Mouse (Mus musculus): ENCODE data around the gene Dcaf5. TPM values are rescaled to one million over a fixed set of nuclear protein-coding genes. Genes with fewer than 3 reads are reported as not detected.
A peak's percentile ranks its signal among the peaks of the same experiment; 100 is the strongest.

The Dcaf5 gene
- total RNA-seq, 1 experiment from 2014 or later: 19.0 TPM

DNA sequence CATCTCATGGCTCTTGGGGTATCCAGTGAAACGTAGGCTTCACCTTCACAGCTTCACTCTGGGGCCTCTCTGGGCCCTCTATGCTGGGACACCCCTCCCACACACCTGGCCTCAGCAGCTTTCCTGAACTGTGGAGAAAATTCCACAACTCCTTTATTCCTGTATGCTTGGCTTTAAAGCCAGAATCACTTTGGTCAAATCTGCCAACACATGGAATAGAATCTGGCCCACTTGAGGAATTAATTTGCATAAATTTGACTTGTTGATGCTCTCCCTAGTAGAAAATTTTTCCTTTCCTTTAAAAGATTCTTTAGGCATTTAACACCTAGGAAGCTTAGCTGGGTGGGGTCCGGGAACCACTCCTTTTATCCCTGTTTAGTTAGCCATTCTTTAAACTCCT, 21.3 kb downstream of the Dcaf5 start:
- no peak for ATAC-seq (replicated peaks; ENCODE audit: low read depth, poor library complexity, severe bottlenecking)

DNA sequence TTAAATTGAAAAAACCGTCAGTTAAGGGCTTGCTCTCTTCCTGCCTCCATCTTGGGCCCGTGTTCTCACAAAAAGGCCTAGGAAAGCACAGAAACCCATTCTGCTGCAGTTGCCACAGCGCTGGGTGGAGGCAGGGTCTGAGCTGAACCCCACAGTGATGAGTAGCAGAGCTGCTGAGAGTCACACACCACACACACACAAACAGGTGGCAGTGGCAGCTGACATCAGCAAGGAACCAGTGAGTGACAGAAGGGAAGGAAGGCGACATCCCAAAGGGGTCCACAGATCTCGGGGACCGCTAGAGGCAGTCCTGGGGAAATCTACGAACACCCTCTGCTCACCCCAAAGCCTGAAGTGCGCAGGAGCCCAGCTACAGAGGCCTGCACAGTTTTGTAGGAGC, 25.5 kb downstream of the Dcaf5 start:
- no peak for ATAC-seq (replicated peaks; ENCODE audit: low read depth, poor library complexity, severe bottlenecking)

DNA sequence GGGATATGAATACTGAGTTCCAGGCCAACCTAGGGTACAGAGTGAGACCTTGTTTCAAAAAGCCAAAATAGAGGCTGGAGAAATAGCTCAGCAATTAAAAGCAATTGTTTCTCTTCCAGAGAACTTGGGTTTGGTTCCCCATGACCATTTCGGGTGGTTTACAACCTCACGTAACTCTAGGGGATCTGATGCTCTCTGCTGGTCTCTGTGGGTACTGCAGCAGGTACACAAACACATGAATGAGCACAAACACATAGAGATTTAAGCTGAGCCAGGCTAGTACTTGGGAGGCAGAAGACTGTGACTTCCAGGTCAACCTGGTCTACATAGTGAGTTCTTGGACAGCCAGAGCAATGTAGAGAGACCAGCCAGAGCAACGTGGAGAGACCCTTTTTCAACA, 28.6 kb downstream of the Dcaf5 start:
- ATAC-seq (replicated peaks; ENCODE audit: low read depth, poor library complexity, severe bottlenecking): 0 out of 2 replicates have a peak, but pooled peaks have one; percentile 58

DNA sequence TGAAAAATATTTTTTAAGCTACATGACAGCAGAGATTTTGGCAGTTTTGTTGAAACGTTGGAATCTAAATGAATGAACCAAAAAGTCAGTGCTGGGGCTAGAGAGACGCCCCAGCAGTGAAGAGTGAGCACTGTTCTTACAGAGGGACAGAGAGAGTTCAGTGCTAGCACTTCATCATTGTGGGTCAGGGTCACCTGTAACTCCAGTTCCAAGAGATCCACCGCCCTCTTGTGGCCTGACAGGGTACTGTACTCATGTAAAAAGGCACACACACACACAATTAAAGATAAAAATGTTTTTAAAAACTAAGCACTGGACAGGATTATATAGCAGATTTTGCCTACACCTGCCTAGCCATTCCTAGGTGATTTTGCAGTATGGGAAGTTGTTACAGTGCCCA, 29.8 kb downstream of the Dcaf5 start:
- ATAC-seq (replicated peaks; ENCODE audit: low read depth, poor library complexity, severe bottlenecking): no peak

DNA sequence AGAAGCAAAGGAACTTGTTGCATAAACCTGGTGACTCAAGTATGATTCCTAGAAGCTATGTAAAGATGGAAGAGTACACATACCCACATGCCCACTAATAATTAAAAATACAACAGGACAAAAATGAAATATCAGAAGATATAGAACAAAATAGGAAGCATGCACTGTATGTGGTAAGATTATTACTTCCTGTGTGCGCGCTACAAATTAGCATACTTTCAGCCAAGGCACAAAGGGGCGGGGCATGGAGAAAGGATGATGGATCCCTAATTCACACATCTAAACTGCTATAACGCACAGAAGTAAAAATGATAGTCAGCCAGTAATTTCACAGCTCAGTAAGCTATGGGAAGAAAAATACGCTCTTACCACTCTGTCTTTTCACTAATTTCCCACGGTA, 32.3 kb downstream of the Dcaf5 start:
- peak; percentile 74 for ATAC-seq (replicated peaks; ENCODE audit: low read depth, poor library complexity, severe bottlenecking)

DNA sequence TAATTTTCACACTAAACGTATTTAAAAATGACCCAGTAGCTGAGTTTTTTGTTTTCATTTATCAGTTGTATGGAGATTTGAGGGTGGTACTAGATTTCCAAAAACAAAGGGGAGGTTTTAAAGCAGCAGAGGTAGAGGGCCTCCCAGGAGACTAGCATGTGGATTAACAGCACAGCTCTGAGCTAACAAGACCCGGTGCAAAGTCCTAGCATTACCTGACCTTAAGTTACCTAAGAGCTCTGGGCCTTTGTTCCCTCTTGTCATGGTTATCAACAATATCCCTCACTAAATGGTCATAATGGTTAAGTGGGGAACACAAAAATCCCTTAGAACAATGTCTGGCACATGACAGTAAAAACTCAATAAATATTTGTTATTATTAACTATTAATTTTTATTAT, 37.3 kb downstream of the Dcaf5 start:
- ATAC-seq (replicated peaks; ENCODE audit: low read depth, poor library complexity, severe bottlenecking): no peak

DNA sequence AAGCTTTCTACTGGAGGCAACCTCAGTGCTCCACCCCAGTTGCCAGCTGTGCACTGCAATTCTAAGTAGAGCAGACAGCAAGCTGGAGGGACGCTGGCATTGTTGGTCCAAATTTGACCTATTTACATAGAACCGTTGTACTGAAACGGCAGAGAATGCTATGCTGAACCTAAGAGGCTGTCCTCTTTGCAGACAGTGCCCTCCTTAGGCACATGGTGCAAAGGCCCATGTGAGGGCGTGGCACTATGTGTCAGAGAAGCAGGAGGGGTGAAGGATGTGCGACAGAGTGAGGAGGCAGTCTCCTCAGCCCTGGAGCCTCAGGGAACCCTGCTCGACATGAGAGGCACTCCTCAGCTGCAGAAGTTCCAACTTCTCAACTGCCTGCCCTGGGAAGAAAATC, 40.0 kb downstream of the Dcaf5 start:
- no peak for ATAC-seq (replicated peaks; ENCODE audit: low read depth, poor library complexity, severe bottlenecking)

DNA sequence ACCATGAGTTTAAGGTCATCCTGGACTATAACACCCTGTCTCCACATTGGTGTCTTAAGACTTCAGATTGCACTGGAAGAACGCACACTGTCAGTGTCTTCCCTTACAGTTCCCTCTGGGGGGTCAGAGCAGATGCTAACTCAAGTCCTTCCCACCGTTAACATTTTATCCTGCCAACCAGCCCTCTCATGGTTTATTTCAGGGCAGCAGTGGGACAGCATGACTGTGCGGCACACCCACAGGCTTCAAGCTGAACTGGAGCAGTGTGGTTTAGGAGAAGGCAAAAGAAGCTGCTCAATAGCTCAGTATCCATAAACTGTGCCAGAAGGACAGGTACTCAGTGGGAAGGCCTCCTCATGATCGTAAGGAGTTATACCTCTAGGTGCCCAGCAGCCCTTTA, 41.1 kb downstream of the Dcaf5 start:
- no peak for ATAC-seq (replicated peaks; ENCODE audit: low read depth, poor library complexity, severe bottlenecking)

DNA sequence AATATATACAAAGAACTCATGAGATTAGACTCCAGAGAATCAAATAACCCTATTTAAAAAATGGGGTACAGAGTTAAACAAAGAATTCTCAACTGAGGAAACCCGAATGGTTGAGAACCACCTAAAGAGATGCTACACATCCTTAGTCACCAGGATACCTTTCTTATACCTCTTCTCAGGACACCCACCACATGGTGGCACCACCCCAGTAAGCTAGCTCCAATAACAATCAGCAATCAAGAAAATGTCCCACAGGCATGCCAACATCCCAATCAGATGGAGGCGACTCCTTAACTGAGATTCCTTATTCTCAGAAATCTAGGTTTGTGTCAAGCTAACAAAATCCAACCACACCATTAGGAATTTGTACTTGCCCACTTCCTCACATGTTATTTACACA, 42.4 kb downstream of the Dcaf5 start:
- ATAC-seq (replicated peaks; ENCODE audit: low read depth, poor library complexity, severe bottlenecking): no peak

DNA sequence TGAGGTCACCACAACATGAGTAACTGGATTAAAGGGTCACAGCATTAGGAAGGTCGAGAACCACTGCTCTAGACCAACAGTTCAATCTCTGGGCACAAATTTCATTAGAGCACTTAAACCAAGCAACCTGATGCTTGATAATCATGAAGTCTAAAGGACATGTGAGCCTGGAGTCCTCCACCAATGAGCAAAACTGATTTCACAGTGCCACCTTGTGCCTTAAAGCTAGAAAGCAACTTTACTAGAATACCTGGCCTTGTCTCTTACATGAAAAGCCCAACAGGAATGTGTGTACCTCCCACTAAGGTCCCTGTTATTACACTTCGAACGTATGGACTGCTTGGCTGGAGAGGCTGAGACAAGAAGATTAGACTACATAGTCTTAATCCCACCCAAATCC, 47.0 kb downstream of the Dcaf5 start:
- ATAC-seq (replicated peaks; ENCODE audit: low read depth, poor library complexity, severe bottlenecking): peak; percentile 45; the same call in 1 of the 2 replicates

DNA sequence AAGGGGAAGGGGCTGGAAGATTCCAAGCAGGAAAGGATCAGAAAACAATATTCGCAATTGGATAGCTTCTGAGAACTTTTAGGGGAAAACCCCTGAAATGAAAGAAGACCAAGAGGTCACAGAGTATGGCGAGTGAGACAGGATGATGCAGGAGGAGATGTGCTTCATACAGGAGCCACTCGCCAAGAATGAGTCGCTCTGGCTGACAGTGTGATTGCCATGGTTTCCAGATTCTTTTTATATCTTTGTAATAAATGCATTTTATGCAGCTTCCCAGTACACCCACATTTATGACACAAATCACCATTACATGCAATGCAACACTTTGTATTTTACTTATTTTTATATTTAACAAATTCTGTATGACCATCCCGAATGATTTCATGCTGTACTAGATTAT, 49.1 kb downstream of the Dcaf5 start:
- no peak for ATAC-seq (replicated peaks; ENCODE audit: low read depth, poor library complexity, severe bottlenecking)

DNA sequence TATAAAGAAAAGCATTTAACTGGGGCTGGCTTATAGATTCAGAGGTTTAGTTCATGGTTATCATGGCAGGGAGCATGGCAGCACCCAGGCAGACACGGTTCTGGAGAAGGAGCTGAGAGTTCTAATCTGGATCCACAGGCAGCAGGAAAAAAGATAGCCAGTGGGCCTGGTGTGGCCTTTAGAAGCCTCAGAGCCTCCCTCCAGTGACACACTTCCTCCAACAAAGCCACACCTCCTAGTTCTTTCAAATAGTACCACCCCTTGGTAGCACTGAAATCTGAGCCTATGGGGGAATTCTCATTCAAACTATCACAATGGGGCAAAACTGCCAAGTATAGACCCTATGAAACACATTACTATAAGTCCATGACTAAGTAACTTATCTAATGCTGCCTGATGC, 51.0 kb downstream of the Dcaf5 start:
- ATAC-seq (replicated peaks; ENCODE audit: low read depth, poor library complexity, severe bottlenecking): 0 out of 2 replicates have a peak, but pooled peaks have one; percentile 36

DNA sequence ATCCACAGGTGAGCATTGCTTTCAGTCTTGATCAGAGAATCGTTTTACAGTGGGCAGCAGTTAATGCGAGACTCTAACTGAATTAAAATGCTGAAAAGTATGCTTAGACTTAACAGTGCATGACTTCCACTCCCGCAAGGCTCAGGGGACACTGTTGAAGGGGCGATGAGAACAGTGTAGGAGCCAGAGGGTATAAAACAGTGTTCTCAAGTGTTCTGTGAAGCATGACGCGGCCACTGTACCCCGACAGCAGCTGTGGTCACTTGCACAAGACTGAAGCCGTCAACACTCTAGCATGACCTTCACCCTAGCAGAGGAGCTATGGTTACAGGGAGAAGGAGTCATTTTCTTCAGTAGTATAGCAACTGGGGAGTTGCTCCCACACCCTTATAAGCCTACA, 52.9 kb downstream of the Dcaf5 start:
- no peak for ATAC-seq (replicated peaks; ENCODE audit: low read depth, poor library complexity, severe bottlenecking)

DNA sequence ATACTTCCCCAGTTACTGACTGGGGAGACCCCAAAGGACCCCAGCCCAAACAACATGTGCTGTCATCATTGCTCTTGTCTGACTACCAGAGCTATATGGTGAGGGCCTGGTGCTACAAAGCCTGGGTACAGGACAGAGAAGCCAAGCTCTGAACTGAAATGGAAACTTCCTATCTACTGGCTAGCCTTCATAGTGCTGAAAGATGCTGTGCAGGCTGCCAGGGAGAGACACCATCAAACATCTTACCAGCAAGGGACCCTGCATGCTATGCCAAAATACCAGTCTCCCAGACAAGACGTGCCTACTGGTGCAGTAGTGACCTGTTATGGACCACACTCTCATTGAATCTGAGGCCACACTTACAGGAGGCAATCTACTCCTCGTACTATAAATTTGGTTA, 53.6 kb downstream of the Dcaf5 start:
- no peak for ATAC-seq (replicated peaks; ENCODE audit: low read depth, poor library complexity, severe bottlenecking)

DNA sequence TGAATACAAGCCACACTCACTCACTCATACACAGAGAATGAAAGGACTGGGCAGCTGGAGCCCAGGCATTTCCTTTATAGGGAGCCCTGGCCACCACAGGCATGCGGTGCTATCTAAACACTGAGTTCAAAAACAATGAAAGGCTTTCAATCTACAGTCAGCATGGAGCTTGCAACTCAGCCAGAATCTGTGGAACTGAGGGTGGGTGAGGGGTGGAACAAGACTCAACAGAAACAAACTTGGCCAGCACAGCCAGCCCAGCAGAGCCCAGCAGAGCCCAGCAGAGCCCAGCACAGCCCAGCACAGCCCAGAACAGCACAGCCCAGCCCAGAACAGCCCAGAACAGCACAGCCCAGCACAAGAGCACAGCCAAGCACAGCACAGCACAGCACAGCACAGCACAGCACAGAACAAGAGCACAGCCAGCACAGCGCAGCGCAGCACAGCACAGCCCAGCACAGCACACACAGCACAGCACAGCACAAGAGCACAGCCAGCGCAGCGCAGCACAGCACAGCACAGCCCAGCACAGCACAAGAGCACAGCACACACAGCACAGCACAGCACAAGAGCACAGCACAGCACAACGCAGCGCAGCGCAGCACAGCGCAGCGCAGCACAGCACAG, 56.5 kb downstream of the Dcaf5 start:
- ATAC-seq (replicated peaks; ENCODE audit: low read depth, poor library complexity, severe bottlenecking): no peak

DNA sequence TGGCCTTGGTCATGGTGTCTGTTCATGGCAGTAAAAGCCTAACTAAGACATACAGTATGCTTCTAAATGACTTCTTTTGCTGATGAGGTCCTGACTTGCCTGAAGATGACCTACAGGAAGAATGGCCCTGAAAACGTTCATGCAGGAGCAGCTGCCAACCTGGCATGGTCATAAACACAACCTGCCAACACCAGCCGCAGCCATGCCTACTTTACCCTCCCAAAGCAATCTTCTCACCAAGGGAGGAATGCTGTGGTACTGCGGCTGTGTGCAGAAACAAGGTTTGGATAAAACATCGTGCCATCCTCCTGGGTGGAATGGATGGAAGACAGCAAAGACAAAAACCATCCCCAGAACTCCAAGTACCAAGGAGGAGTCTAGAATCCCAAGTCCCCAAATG, 57.0 kb downstream of the Dcaf5 start:
- ATAC-seq (replicated peaks; ENCODE audit: low read depth, poor library complexity, severe bottlenecking): no peak

DNA sequence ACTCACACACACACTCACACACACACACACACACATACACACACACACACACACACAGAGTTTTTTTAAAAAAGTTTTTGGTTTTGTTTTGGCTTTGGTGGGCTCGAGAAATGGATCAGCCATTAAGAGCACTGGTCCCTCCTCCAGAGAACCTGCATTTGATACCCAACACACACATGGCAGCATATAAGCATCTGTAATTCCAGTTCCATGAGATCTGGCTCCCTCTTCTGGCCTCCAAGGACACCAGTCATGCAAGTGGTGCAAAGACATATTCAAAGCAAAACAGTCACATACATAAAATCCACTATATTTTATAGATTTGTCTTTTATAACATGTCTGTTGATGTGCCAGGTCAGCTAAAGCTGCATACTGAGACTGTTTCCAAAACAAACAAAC, 58.8 kb downstream of the Dcaf5 start:
- peak; percentile 62; the same call in 1 of the 2 replicates for ATAC-seq (replicated peaks; ENCODE audit: low read depth, poor library complexity, severe bottlenecking)

DNA sequence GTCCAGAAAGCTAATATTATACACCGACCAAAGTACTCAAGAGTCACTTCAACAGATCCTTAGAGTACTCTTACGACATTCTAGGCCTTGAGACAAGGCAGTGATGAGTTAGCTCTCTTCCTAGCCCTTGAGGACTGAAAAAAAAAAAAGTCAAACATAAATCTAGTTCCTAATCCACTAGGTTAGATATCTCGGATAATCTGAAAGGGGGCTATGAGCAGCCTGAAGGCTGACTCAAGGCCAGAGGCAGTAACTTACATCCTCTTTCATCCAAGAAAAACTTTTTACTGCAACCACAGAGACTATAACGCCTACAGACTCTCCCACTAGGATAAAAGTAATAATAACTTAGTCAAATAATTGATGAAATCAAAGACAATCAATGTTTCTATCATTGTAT, 60.7 kb downstream of the Dcaf5 start:
- no peak for ATAC-seq (replicated peaks; ENCODE audit: low read depth, poor library complexity, severe bottlenecking)

DNA sequence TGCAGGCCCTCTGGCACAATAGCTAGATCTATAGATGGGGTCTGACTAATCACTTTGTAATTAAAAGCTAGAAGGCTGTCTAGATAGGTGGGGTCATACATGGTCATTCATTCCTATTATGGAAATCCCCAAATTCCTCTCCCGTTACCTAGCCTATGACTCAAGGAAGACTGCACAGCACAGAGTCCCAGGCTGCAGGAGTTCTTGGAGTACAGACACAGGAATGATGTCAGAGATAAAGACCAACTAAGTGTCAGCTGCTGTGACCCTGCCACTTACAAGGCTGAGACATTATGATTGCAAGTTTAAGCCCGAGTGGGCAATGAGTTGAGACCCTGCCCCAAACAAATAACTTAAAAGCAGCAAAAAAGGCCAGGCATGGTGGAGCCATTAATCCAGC, 61.7 kb downstream of the Dcaf5 start:
- no peak for ATAC-seq (replicated peaks; ENCODE audit: low read depth, poor library complexity, severe bottlenecking)

DNA sequence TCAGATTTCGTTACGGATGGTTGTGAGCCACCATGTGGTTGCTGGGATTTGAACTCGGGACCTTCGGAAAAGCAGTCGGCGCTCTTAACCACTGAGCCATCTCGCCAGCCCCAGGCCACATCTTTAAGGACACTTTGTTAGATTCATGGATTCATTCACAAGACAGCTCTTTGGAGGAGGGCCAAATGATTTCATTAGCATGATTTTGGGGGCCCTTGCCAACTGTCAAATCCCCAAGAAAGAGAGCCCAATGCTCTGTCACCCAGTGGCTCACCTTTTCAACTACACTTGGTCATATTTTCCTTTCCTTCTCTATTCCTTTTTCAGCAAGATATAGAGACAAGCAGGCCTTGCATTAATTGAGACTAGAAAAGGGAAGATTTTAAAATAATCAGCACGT, 63.5 kb downstream of the Dcaf5 start:
- no peak for ATAC-seq (replicated peaks; ENCODE audit: low read depth, poor library complexity, severe bottlenecking)

DNA sequence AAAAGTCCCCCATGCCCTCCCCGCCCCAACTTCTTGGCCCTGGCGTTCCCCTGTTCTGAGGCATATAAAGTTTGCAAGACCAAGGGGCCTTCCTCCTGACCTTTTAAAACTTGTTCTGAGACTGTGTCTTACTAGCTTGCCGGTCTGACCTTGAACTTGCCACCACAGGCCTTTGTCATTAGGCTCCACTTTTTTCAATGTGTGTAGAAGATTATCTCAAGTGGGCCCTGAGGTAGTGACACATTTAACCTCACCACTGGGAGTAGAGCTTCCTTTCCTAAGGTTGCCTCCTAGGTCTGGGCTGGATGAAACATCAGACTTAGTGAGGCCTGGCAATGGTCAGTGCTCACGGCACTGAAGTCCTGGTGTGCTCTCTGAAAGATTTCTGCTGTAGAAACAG, 69.2 kb downstream of the Dcaf5 start:
- ATAC-seq (replicated peaks; ENCODE audit: low read depth, poor library complexity, severe bottlenecking): no peak

DNA sequence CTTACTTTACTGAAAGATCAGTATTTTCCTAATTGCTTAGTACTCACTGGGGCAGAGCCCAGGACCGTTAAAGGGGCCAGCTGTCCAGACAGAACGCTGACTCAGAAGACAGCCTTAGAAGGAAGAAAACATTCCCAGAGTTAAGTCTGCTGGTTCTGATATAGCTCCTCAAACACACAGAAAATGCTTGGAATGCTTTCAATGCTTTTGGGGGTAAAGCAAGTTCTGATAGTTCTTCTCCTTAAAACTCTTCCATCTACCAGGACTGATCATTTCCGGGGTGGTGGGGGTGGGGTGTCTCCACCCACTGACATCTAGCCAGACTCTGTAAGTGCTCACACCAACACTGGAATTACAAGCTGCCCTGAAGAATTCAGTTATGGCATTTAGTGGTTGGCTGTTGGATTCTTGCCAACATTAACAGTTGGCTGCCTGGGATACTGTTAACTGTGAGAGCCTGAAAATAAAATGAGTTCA, 70.4 kb downstream of the Dcaf5 start:
- ATAC-seq (replicated peaks; ENCODE audit: low read depth, poor library complexity, severe bottlenecking): peak; percentile 29; the same call in 1 of the 2 replicates

Data from common myeloid progenitor, adult 5-6 weeks (primary cell).